Mouse (Mus musculus) thymus, postnatal 36 days (tissue): ENCODE data around the gene Lemd2.

ENCODE experiments used
- DNase-seq, 2 experiments: peaks; one replicate each; pipeline ENCODE4 v3.0.0; 2022; ENCODE audit warnings: mixed read lengths in 2 of 2

The Lemd2 gene

GRCm38 (mm10) chr17:27183667-27184292 is 20.5 kb downstream of the Lemd2 start:
- no peak for DNase-seq

- DNase-seq: no peak
Observed at GRCm38 (mm10) chr17:27182401-27182800, 21.9 kb downstream of the Lemd2 start.

GRCm38 (mm10) chr17:27181666-27182065 is 22.6 kb downstream of the Lemd2 start:
- no peak for DNase-seq

GRCm38 (mm10) chr17:27179681-27180280 is 24.5 kb downstream of the Lemd2 start:
- no peak for DNase-seq

GRCm38 (mm10) chr17:27178427-27179177 is 25.7 kb downstream of the Lemd2 start:
- no peak for DNase-seq

- no peak for DNase-seq
Observed at GRCm38 (mm10) chr17:27178019-27178418, 26.2 kb downstream of the Lemd2 start.

GRCm38 (mm10) chr17:27176754-27177153 is 27.5 kb downstream of the Lemd2 start:
- DNase-seq: no peak

- no peak for DNase-seq
Observed at GRCm38 (mm10) chr17:27176287-27176686, 28.0 kb downstream of the Lemd2 start.

GRCm38 (mm10) chr17:27175196-27175874 is 28.9 kb downstream of the Lemd2 start:
- DNase-seq: no peak

- no peak for DNase-seq
Observed at GRCm38 (mm10) chr17:27173715-27174114, 30.6 kb downstream of the Lemd2 start.

- DNase-seq: no peak
Observed at GRCm38 (mm10) chr17:27172459-27172858, 31.8 kb downstream of the Lemd2 start.

- no peak for DNase-seq
Observed at GRCm38 (mm10) chr17:27171121-27171520, 33.1 kb downstream of the Lemd2 start.

GRCm38 (mm10) chr17:27169952-27170695 is 34.1 kb downstream of the Lemd2 start:
- no peak for DNase-seq

- DNase-seq: no peak
Observed at GRCm38 (mm10) chr17:27168569-27168968, 35.7 kb downstream of the Lemd2 start.

GRCm38 (mm10) chr17:27167545-27167944 is 36.7 kb downstream of the Lemd2 start, which contains the start of gene Ip6k3:
TSS of gene Ip6k3 (minus strand) at chr17:27167795.
- DNase-seq: no peak

GRCm38 (mm10) chr17:27166901-27167300 is 37.4 kb downstream of the Lemd2 start:
- DNase-seq: no peak

- no peak for DNase-seq
Observed at GRCm38 (mm10) chr17:27165054-27165773, 39.1 kb downstream of the Lemd2 start.

GRCm38 (mm10) chr17:27160905-27161304 is 43.4 kb downstream of the Lemd2 start:
- no peak for DNase-seq

- DNase-seq: no peak
Observed at GRCm38 (mm10) chr17:27159169-27159568, 45.1 kb downstream of the Lemd2 start.

- no peak for DNase-seq
Observed at GRCm38 (mm10) chr17:27158439-27158838, 45.8 kb downstream of the Lemd2 start.

GRCm38 (mm10) chr17:27155752-27156151 is 48.5 kb downstream of the Lemd2 start:
- no peak for DNase-seq

GRCm38 (mm10) chr17:27154881-27155280 is 49.4 kb downstream of the Lemd2 start:
- no peak for DNase-seq
